Mouse (Mus musculus) A20 (cell line): ENCODE results near the gene Shisa7.
"Not testable (repeated sequence)": the region's sequence is repeated elsewhere in the genome, so short reads cannot be mapped to it uniquely, and the experiment has no call there.

Experiments used
- DNase-seq: peaks from one replicate; pipeline ENCODE4 v3.0.0-alpha.2; 2011; ENCODE audit warnings: low read depth, low spot score

The Shisa7 gene

GRCm38 (mm10) chr7:4844245-4844916 is at the start of gene Shisa7:
Gene Shisa7 (minus strand): TSS chr7:4844696.
- no peak for DNase-seq

GRCm38 (mm10) chr7:4886680-4887079 is 42.2 kb upstream of the Shisa7 start:
- DNase-seq, result no peak

- DNase-seq, result not testable (repeated sequence)
Observed at GRCm38 (mm10) chr7:4879036-4879435, 34.5 kb upstream of the Shisa7 start.

- DNase-seq, result peak; percentile 64
Observed at GRCm38 (mm10) chr7:4878186-4878585, 33.7 kb upstream of the Shisa7 start.

- DNase-seq, result no peak
Observed at GRCm38 (mm10) chr7:4877226-4877625, 32.7 kb upstream of the Shisa7 start.

GRCm38 (mm10) chr7:4876753-4877221 is 32.3 kb upstream of the Shisa7 start, which contains the start of gene Isoc2a:
Gene Isoc2a (plus strand): TSS chr7:4877153.
- DNase-seq, result peak; percentile 98

- peak; percentile 34 for DNase-seq
Observed at GRCm38 (mm10) chr7:4870133-4870532, 25.6 kb upstream of the Shisa7 start, which contains the start of gene Isoc2b. Gene Isoc2b (minus strand): TSS chr7:4870258.

- no peak for DNase-seq
Observed at GRCm38 (mm10) chr7:4866631-4867180, 22.2 kb upstream of the Shisa7 start.

GRCm38 (mm10) chr7:4865579-4866493 is 21.3 kb upstream of the Shisa7 start:
- DNase-seq, result peak; percentile 98

GRCm38 (mm10) chr7:4865090-4865489 is 20.6 kb upstream of the Shisa7 start:
- DNase-seq, result peak; percentile 85

GRCm38 (mm10) chr7:4864130-4864845 is 19.8 kb upstream of the Shisa7 start:
- DNase-seq, result no peak

GRCm38 (mm10) chr7:4863541-4864080 is 19.1 kb upstream of the Shisa7 start:
- DNase-seq, result no peak

GRCm38 (mm10) chr7:4863041-4863440 is 18.5 kb upstream of the Shisa7 start:
- DNase-seq, result no peak

GRCm38 (mm10) chr7:4860926-4861325 is 16.4 kb upstream of the Shisa7 start:
- not testable (repeated sequence) for DNase-seq

- no peak for DNase-seq
Observed at GRCm38 (mm10) chr7:4859418-4859978, 15.0 kb upstream of the Shisa7 start.

- no peak for DNase-seq
Observed at GRCm38 (mm10) chr7:4857321-4857720, 12.8 kb upstream of the Shisa7 start.

- no peak for DNase-seq
Observed at GRCm38 (mm10) chr7:4856508-4856907, 12.0 kb upstream of the Shisa7 start.

- no peak for DNase-seq
Observed at GRCm38 (mm10) chr7:4853613-4854012, 9.1 kb upstream of the Shisa7 start.

GRCm38 (mm10) chr7:4851315-4851688 is 6.8 kb upstream of the Shisa7 start:
- no peak for DNase-seq

- peak; percentile 57 for DNase-seq
Observed at GRCm38 (mm10) chr7:4850621-4851314, 6.3 kb upstream of the Shisa7 start.
